Mouse (Mus musculus) liver, embryonic 15.5 days (tissue): ENCODE data around the gene Nsun5. TPM values are rescaled to one million over a fixed set of nuclear protein-coding genes. Genes with fewer than 3 reads are reported as not detected.

Source experiments
- ATAC-seq: fragments of 200-750 bp; cut with Nextera tagmentation; 2 replicates; pipeline ENCODE4 v1.8.0; 2017; ENCODE audit warnings: moderate number of reproducible peaks, mild to moderate bottlenecking, moderate library complexity; ENCODE audit not compliant: insufficient read depth
- H3K27ac ChIP-seq: fragments of 300-500 bp; sonication (generic); replicated peaks from 2 replicates; pipeline ENCODE4 v1.5.1; 2015; ENCODE audit warnings: mild to moderate bottlenecking, inconsistent platforms
- H3K27me3 ChIP-seq: fragments of 300-500 bp; sonication (generic); 2 replicates; pipeline ENCODE4 v1.6.1; 2015; ENCODE audit warnings: mild to moderate bottlenecking, inconsistent platforms
- H3K36me3 ChIP-seq: fragments of 300-500 bp; sonication (generic); replicated peaks from 2 replicates; pipeline ENCODE4 v1.6.1; 2015; ENCODE audit warnings: moderate library complexity, mild to moderate bottlenecking, inconsistent platforms
- H3K4me1 ChIP-seq: fragments of 300-500 bp; sonication (generic); replicated peaks from 2 replicates; pipeline ENCODE4 v1.6.1; 2015; ENCODE audit warnings: inconsistent platforms
- H3K4me2 ChIP-seq: fragments of 300-500 bp; sonication (generic); 2 replicates; pipeline ENCODE4 v1.6.1; 2015; ENCODE audit warnings: moderate library complexity, mild to moderate bottlenecking, inconsistent platforms
- H3K4me3 ChIP-seq: fragments of 300-500 bp; sonication (generic); replicated peaks from 2 replicates; pipeline ENCODE4 v1.5.1; 2015; ENCODE audit warnings: mild to moderate bottlenecking, inconsistent platforms
- H3K9ac ChIP-seq: fragments of 300-500 bp; sonication (generic); 2 replicates; pipeline ENCODE4 v1.6.1; 2015; ENCODE audit warnings: moderate library complexity, mild to moderate bottlenecking, inconsistent platforms
- H3K9me3 ChIP-seq: fragments of 300-500 bp; sonication (generic); replicated peaks from 2 replicates; pipeline ENCODE4 v1.6.1; 2016; ENCODE audit warnings: inconsistent platforms
- WGBS: fragments of 180-500 bp; shearing (Covaris S2); methylation state at CpG from one replicate; pipeline ENCODE4 v1.1.7; 2015; ENCODE audit warnings: mixed read lengths; ENCODE audit not compliant: insufficient replicate concordance; 5-methylcytosine and 5-hydroxymethylcytosine counted together
- microRNA-seq: library from miRNA; unstranded; fragments of <30 nt; microRNA quantifications from one replicate; pipeline ENCODE4, GENCODE M21; 2016
- polyA plus RNA-seq: library from polyadenylated mRNA; unstranded; fragments of >200 nt; fragmentation: Nextera tagmentation; extraction: Ambion mirVana; gene quantifications from 2 replicates; pipeline ENCODE4 v1.2.1, GENCODE M21; 2015

The Nsun5 gene
- polyA plus RNA-seq, 1 experiment from 2014 or later = 16.4 TPM

DNA sequence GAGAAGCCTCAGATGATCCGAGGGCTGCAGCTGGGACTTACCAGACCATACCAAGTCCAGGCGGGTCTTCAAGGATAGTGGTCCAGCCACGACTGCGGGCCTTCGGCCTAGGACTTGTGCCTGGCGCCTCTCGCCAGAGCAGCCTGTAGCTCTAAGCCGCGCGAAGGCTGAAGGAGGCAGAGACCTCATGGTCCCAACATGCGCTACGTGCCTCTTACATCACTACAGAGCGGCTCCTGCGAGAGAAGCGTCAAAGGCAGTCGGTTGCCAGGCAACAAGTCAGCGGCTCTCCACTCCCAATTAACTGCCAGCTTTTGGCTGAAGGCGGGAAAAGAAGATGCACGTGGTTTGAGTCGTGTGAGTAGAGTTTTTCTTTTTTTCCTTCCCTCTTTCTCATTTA lies 34.9 kb downstream of the Nsun5 start:
- Histone ChIP-seq H3K4me3 (no peak overlapping the region), H3K27ac (no peak overlapping the region), H3K9ac (no peak overlapping the region), H3K9me3 (no peaks in the 10 kb centered on the region), H3K27me3 (no peaks in the 10 kb centered on the region), H3K4me2 (no peak overlapping the region), H3K36me3 (no peaks in the 10 kb centered on the region), H3K4me1 (no peaks in the 10 kb centered on the region)
- no peak for ATAC-seq
- 48% methylated on average over 20 of the region's 20 CpGs for WGBS

DNA sequence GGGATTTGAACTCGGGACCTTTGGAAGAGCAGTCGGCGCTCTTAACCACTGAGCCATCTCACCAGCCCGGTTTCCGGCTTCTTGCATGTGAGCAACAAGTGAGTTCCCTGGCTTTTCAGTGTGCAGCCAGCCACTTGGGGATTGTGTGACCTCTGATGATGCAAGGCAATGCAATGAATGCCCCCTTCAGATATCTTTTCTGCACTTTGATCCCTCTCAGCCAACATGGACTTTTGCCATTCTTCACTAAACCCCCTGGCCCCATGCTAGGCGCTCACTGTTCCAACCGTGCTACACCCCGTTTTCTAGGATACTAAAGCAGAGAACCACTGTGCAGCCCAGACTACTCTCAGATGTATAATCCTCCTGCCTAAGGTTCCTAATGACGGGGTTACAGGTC lies 35.7 kb downstream of the Nsun5 start:
- Histone ChIP-seq H3K27me3 (no peaks in the 10 kb centered on the region), H3K4me2 (no peak overlapping the region), H3K4me3 (no peak overlapping the region), H3K4me1 (no peaks in the 10 kb centered on the region), H3K36me3 (no peaks in the 10 kb centered on the region), H3K27ac (no peak overlapping the region), H3K9ac (no peak overlapping the region), H3K9me3 (no peaks in the 10 kb centered on the region)
- ATAC-seq = no peak
- WGBS = 66% methylated on average over 9 of the region's 9 CpGs

DNA sequence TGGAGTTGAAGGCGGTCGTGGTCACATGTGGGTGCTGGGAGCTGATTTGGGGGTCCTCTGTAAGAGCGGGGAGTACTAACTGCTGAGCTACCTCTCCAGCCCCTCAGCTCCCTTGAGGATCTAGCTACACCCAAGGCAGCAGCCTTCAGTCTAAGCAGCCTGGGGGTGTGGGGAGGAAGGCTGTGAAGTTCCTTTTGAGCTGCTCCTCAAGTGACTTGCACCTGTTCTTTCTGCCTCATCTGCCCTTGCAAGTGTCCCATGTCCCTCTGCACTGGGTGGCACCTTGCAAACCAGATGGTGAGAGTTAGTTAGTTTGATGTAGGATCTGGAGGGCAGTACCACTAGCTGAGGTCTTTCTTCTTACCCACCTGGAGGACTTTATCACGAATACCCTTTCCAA lies 38.4 kb downstream of the Nsun5 start:
- H3K4me2 ChIP-seq = no peak overlapping the region
- no peak overlapping the region for H3K27ac ChIP-seq

DNA sequence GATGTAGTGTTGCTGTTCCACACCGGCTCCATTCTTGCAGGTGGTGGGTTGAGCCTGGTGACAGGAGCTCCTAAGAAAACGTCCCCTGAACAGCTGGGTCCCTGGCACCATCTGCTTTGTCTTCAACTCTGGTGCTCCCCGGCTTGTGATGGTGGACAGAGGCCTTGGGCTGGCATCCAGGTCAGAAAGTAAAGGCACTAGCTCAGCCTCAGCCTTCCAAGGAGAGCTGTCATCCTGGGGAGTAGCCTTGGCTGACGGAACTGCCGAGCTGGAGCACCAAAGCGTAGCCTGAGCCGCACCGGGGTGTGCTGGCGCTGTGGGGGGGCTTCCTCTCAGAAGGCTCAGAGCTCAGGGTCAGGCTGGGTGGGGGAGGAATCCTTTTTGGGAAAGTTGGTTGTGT lies 40.5 kb downstream of the Nsun5 start:
- WGBS = 73% methylated on average over 9 of the region's 9 CpGs
- H3K27ac ChIP-seq = no peak overlapping the region
- no peaks in the 10 kb centered on the region for H3K27me3 ChIP-seq
- H3K36me3 ChIP-seq = no peaks in the 10 kb centered on the region
- H3K4me2 ChIP-seq = no peak overlapping the region
- no peak overlapping the region for H3K9ac ChIP-seq
- H3K4me1 ChIP-seq = no peaks in the 10 kb centered on the region
- ATAC-seq = no peak
- no peaks in the 10 kb centered on the region for H3K9me3 ChIP-seq
- no peak overlapping the region for H3K4me3 ChIP-seq

More for the DNA sequence above, 38.4 kb downstream of the Nsun5 start:
- Histone ChIP-seq H3K4me1 (no peaks in the 10 kb centered on the region), H3K9ac (no peak overlapping the region), H3K27me3 (no peaks in the 10 kb centered on the region), H3K4me3 (no peak overlapping the region), H3K36me3 (no peaks in the 10 kb centered on the region), H3K9me3 (no peaks in the 10 kb centered on the region)
- WGBS = 62% methylated on average over 4 of the region's 4 CpGs
- no peak for ATAC-seq

Small RNA genes lying within 50 kb of the gene (microRNA-seq; reads per million reads assigned to microRNA genes)
- gene Mir7033 = not detected

Other genes starting within 250 kb of the Nsun5 start
- gene Tbl2, start 220.3 kb upstream of the Nsun5 start, polyA plus RNA-seq = 11.7 and 12.2 TPM in 2 replicates
- 26.2 and 27.7 TPM in 2 replicates for gene Bcl7b, start 201.7 kb upstream of the Nsun5 start, polyA plus RNA-seq
- 18.2 and 20.1 TPM in 2 replicates for gene Baz1b, start 182.7 kb upstream of the Nsun5 start, polyA plus RNA-seq
- 0.38 and 0.55 TPM in 2 replicates for gene Fzd9, start 118.7 kb upstream of the Nsun5 start, polyA plus RNA-seq
- 0.09 TPM in 1 of 2 replicates, not detected in the other for gene Fkbp6, start 19.9 kb upstream of the Nsun5 start, polyA plus RNA-seq
- gene Trim50, start 16.7 kb upstream of the Nsun5 start, polyA plus RNA-seq = not detected in 2 replicates
- 5.5 and 5.8 TPM in 2 replicates for gene Pom121, start 24.6 kb downstream of the Nsun5 start, polyA plus RNA-seq
- 3.0 and 3.5 TPM in 2 replicates for gene Hip1, start 175.2 kb downstream of the Nsun5 start, polyA plus RNA-seq
- not detected in 2 replicates for gene Ccl26, start 193.6 kb downstream of the Nsun5 start, polyA plus RNA-seq
- 15.4 and 20.1 TPM in 2 replicates for gene Ccl24, start 203.1 kb downstream of the Nsun5 start, polyA plus RNA-seq